22 mouse cellular contexts compared by ENCODE assay signal in the genomic region with DNA sequence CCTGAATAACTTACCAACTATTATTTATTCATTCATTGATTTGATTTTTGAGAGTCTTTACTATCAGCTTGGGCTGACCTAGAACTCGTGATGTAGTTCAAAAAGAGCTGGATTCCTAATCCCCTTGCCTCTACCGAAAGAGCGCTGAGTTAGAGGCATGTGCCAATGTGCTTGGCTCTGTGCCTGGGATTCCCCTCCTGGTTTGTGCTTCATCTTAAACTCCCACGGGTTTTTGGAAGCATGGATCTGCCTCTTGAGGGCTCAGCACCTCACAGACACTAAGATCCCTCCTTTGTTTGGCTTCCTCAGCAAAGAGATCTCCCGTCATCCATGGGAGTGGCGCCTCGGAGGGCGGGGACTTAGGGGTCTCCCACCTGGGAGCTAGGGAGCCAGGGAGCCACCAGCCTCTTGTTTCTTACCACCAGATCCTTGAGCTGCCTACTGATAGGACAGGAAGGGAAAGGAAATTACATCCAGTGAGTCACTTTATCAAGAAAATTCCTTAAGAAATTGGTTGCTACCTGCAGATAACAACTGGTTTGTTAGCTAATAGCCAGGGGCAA. TPM values are rescaled to one million over a fixed set of nuclear protein-coding genes. Genes with fewer than 3 reads are reported as not detected.
A peak's percentile ranks its signal among the peaks of the same experiment; 100 is the strongest.
DNase-seq lines count a peak whose midpoint lies in the region; TF ChIP-seq lines count a peak whose summit lies in the region.
"Had no signal": no experiment of that assay in that cellular context is flagged by ENCODE, and none has a peak within 500 bp of the region (broad histone marks: within the 10 kb centered on the region; RNA-seq: fewer than 3 reads in every experiment).

No protein-coding gene starts in this region.

- intact Hi-C loops in left cerebral cortex, postnatal 25 days (cut with DNase I), result no loop called here
- intact Hi-C loops in left cerebral cortex, postnatal 4 days (cut with DNase I), result no loop called here

- WGBS in heart, embryonic 10.5 days, result 50% methylated on average over 8 of the region's 8 CpGs

- TF ChIP-seq CTCF in brain, embryonic 14.5 days (IDR thresholded peaks at IDR 0.05; ENCODE audit: borderline replicate concordance, extremely low read depth, insufficient read depth, insufficient read length), result no peak

- DNase-seq in heart, embryonic 10.5 days (ENCODE audit: low spot score), result peak; percentile 62
- no peak for DNase-seq in heart, adult 18-20 months
- peak; percentile 18 to 51 for DNase-seq in left cerebral cortex, postnatal 25 days (ENCODE audit: low spot score in 2 of 2)
- DNase-seq in left cerebral cortex, postnatal 4 days, result no peak
- peak; percentile 40 to 53 for DNase-seq in right cerebral cortex, postnatal 10 days (ENCODE audit: low spot score in 2 of 2)
- DNase-seq in right cerebral cortex, postnatal 25 days, result no peak
- DNase-seq in brain, embryonic 14.5 days (ENCODE audit: low read depth), result peak; percentile 14
- no peak for DNase-seq in frontal cortex, postnatal 10 days (ENCODE audit: low spot score in 2 of 2)
- DNase-seq: adrenal gland, adult 2 months; adrenal gland, postnatal 25 days; cerebellum, adult 11-12 months; cerebellum, adult 9-11 months; forebrain, postnatal 0 days; gastrocnemius, adult 2 months; gastrocnemius, postnatal 25 days had no signal

- no peaks in the 10 kb centered on the region for H3K36me3 ChIP-seq in heart, embryonic 10.5 days
- H3K36me3 ChIP-seq: embryonic facial prominence, embryonic 10.5 days; heart, embryonic 12.5 days; hindbrain, embryonic 10.5 days had no signal

- H3K27me3 ChIP-seq in heart, embryonic 10.5 days (ENCODE audit: insufficient read depth, poor library complexity, severe bottlenecking), result peaks cover 7% of the 10 kb centered on the region; the same call in 1 of the 2 replicates
- H3K27me3 ChIP-seq: CH12.LX; forebrain, embryonic 13.5 days; heart, embryonic 12.5 days; Patski had no signal

- TF ChIP-seq POLR2A in brain, embryonic 14.5 days (IDR thresholded peaks at IDR 0.05; ENCODE audit: borderline replicate concordance, extremely low read depth, insufficient read depth, insufficient read length, poor library complexity, severe bottlenecking), result no peak

- no peak overlapping the region for H3K4me3 ChIP-seq in heart, embryonic 10.5 days
- H3K4me3 ChIP-seq: embryonic facial prominence, embryonic 10.5 days; forebrain, embryonic 13.5 days; gastrocnemius, adult 2 months; heart, embryonic 12.5 days; hindbrain, embryonic 10.5 days had no signal

- H3K27ac ChIP-seq in heart, embryonic 10.5 days, result no peak overlapping the region
- H3K27ac ChIP-seq: embryonic facial prominence, embryonic 10.5 days; forebrain, embryonic 13.5 days; gastrocnemius, adult 2 months; hindbrain, embryonic 10.5 days; hindbrain, embryonic 14.5 days had no signal

- H3K4me1 ChIP-seq in heart, embryonic 10.5 days, result no peaks in the 10 kb centered on the region
- H3K4me1 ChIP-seq: embryonic facial prominence, embryonic 10.5 days; forebrain, embryonic 13.5 days; heart, embryonic 12.5 days; hindbrain, embryonic 10.5 days had no signal

- H3K9me3 ChIP-seq in heart, embryonic 10.5 days, result no peaks in the 10 kb centered on the region
- H3K9me3 ChIP-seq: embryonic facial prominence, embryonic 10.5 days; forebrain, embryonic 13.5 days; heart, embryonic 12.5 days; hindbrain, embryonic 10.5 days had no signal

RNA-seq across cellular contexts. Expression of a gene that starts 41.5 kb away (rescaled TPM):
- 2.0 and 2.4 TPM in 2 replicates for polyA plus RNA-seq in heart, embryonic 10.5 days (2016; fragmentation: Nextera tagmentation; extraction: Ambion mirVana)
- 10 to 100 TPM in 1 of 2 experiments, 1 to 10 TPM in 1; 7.9 to 10.7 TPM for total RNA-seq in heart, adult 18-20 months (2021)
- 10 to 100 TPM; 32.0 to 38.0 TPM for total RNA-seq in left cerebral cortex, postnatal 25 days (2021)
- total RNA-seq in left cerebral cortex, postnatal 4 days (2021), result 10 to 100 TPM; 32.5 to 37.6 TPM
- 21.2 and 30.4 TPM in 2 replicates for polyA plus RNA-seq in brain, embryonic 14.5 days (2012; rRNA removed)
- total RNA-seq: CH12.LX had no signal

Comparison
In these comparisons a context has a peak if more than half of its experiments do, and no peak if none do; other contexts are left out.
1. DNase-seq: peak in heart, embryonic 10.5 days (single experiment), left cerebral cortex, postnatal 25 days (2 of 2), right cerebral cortex, postnatal 10 days (2 of 2) and brain, embryonic 14.5 days (single experiment); none in heart, adult 18-20 months (0 of 2), left cerebral cortex, postnatal 4 days (single experiment), right cerebral cortex, postnatal 25 days (single experiment) and frontal cortex, postnatal 10 days (0 of 2).